Mouse (Mus musculus) small intestine, adult 2 months (tissue): ENCODE measurements around the gene Gli2. TPM values are rescaled to one million over a fixed set of nuclear protein-coding genes. Genes with fewer than 3 reads are reported as not detected.

Experiments
- H3K27ac ChIP-seq: fragments of 200-500 bp; 2 replicates; pipeline ENCODE4 v1.5.1; 2012; ENCODE audit warnings: low read depth, low read length, control low read depth, inconsistent platforms; ENCODE audit not compliant: insufficient read depth
- H3K27me3 ChIP-seq: fragments of 200-500 bp; 2 replicates; pipeline ENCODE4 v1.6.1; 2012; ENCODE audit warnings: mild to moderate bottlenecking, moderate library complexity, low read length, inconsistent platforms; ENCODE audit not compliant: control insufficient read depth, insufficient read depth
- H3K36me3 ChIP-seq: fragments of 200-500 bp; 2 replicates; pipeline ENCODE4 v1.6.1; 2012; ENCODE audit warnings: mild to moderate bottlenecking, low read length, control low read depth, inconsistent platforms; ENCODE audit not compliant: control insufficient read depth, insufficient read depth
- H3K4me1 ChIP-seq: fragments of 200-500 bp; 2 replicates; pipeline ENCODE4 v1.6.1; 2012; ENCODE audit warnings: low read length, inconsistent platforms, mixed read lengths; ENCODE audit not compliant: control insufficient read depth, insufficient read depth, insufficient read length
- H3K4me3 ChIP-seq: fragments of 200-500 bp; 2 replicates; pipeline ENCODE4 v1.5.1; 2012; ENCODE audit warnings: low read depth, mild to moderate bottlenecking, control low read depth, inconsistent platforms, low read length, moderate library complexity
- CTCF ChIP-seq: fragments of 200-500 bp; IDR thresholded peaks from 2 replicates; pipeline ENCODE4 v1.5.1; 2012; ENCODE audit warnings: low read depth, mild to moderate bottlenecking, control low read depth, inconsistent platforms, low read length, moderate library complexity, mixed read lengths; ENCODE audit not compliant: insufficient replicate concordance, insufficient read length; ENCODE audit errors: extremely low read depth
- POLR2A ChIP-seq: fragments of 200-500 bp; IDR thresholded peaks from 2 replicates; pipeline ENCODE4 v1.6.1; 2012; ENCODE audit warnings: low read depth, mild to moderate bottlenecking, control low read depth, inconsistent platforms, low read length, moderate library complexity
- WGBS: fragments of 180-500 bp; shearing (Covaris S2); methylation state at CpG from one replicate; pipeline ENCODE4 v1.1.7; 2018; 5-methylcytosine and 5-hydroxymethylcytosine counted together
- polyA plus RNA-seq: library from polyadenylated mRNA; depleted of rRNA; stranded (reverse); fragments of >200 nt; gene quantifications from 2 replicates; pipeline ENCODE4 v1.2.3, GENCODE M21; 2012

The Gli2 gene
- polyA plus RNA-seq, 1 experiment = 4.7 TPM

DNA sequence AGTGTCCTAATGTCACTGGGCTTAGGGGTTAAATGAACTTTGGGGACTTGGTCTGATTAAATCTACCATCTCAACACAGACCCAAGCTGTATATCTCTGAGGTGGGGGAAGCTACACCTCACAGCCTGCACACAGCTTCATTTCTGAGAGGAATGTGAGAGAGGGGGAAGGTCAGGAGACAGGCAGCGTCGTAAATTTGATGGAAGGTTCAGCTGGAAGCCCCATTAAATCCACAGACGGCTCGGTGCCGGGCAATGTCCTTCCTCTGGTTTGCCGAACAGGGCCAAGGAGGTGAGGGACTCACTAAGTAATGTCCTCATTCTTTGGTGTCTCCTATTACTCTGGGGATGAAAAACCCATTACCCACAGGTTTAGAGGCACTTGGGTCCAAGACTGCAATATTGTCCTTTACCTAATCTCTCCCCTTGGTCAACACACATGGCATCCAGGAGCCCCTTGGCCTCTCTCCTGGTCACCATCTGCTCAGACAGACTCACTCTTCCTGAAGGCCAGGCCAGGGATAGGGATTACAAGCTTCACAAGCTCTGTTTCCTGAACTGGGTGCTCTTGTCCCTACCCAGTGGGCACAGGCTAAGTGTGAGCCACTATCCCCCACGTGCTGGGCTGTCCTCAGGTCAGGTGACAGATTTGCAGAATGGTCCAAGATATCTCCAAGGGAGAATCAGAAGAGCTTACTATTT is 135.7 kb downstream of the Gli2 start:
- H3K36me3 ChIP-seq = no peaks in the 10 kb centered on the region
- TF ChIP-seq CTCF (no peak), POLR2A (no peak)
- H3K27me3 ChIP-seq = no peaks in the 10 kb centered on the region
- H3K27ac ChIP-seq = no peak overlapping the region
- no peak overlapping the region for H3K4me3 ChIP-seq
- peaks cover 2% of the 10 kb centered on the region; the same call in 1 of the 2 replicates for H3K4me1 ChIP-seq
- 51% methylated on average over 7 of the region's 7 CpGs for WGBS

DNA sequence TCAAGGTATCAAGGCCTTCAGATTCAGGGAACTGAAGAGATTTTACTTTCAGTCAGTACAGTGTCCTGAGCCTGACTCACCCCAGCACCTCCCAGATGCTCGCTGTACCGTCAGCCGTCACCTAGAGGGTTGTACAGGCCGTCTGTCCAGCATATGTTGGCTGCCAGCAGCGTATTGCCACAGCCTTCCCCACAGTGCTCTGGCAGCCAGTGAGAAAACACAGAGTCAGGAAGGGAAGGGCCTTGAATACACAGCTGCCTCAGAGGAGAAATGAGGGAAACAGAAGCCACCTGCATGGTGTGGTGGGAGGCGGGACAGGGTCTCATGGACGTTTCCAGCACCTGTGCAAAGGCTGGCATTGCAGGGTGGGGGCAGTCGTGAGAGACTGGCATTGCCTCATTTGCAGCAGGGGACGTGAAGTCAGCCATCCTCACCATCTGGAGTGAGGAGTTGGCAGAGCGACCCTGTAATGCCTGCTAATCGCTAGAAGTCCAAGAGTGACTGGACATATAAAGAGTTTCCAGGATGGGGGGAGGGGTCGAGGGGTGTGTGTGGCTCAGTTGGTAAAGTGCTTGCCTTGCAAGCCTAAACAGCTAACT is 136.8 kb downstream of the Gli2 start:
- no peaks in the 10 kb centered on the region for H3K27me3 ChIP-seq
- 73% methylated on average over 12 of the region's 12 CpGs for WGBS
- H3K4me3 ChIP-seq = no peak overlapping the region
- H3K36me3 ChIP-seq = no peaks in the 10 kb centered on the region
- no peak overlapping the region for H3K27ac ChIP-seq
- peaks cover 2% of the 10 kb centered on the region; the same call in 1 of the 2 replicates for H3K4me1 ChIP-seq
- TF ChIP-seq CTCF (no peak), POLR2A (no peak)

DNA sequence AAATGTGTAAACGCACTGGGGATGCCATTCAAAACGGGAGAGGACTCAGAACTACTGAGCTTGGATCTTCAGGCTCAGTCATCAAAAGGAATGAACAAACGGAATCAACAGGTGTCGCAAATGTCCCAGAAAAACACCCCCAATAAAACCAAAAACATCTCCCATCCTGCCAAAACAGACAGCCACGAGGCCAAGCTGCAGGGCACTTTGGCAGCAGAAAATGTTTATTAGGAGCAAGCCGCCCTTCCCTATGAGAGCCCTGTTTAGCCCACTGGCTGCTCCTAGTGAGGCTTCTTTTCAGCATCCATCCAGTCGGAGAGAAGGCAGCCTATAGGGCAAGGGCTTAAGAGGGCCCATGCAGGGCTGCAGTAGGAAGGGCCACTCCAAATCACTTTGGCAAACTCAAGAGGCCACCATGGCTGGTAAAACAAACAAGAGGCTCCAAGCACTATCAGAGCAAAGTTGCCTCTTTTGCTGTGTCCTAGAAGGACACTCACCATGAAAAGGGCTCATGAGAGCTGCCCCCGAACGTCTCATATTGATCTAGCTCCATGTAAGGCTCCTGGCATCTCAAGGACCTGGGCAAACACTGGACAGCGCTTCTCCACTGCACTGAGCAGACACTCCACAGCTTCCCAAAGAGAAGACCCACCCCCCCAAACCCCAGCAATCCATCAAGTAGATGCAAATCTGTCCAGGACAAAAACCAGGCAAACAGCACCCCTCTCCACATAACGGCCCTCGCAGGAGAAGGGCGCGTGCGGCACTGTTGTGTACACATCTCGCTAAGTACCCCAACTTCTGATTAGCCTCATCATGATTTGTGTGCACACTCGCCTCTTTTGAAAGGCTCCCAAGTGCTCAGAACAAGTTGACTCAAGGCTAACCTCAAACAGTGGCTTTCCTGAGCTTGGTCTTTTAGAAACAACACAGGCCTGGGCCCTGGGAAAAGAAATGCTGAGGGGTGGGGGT is 139.7 kb downstream of the Gli2 start:
- Histone ChIP-seq H3K4me3 (no peak overlapping the region), H3K36me3 (no peaks in the 10 kb centered on the region), H3K27me3 (no peaks in the 10 kb centered on the region), H3K4me1 (peaks cover 2% of the 10 kb centered on the region; the same call in 1 of the 2 replicates), H3K27ac (no peak overlapping the region)
- TF ChIP-seq POLR2A (no peak), CTCF (no peak)
- 32% methylated on average over 17 of the region's 17 CpGs for WGBS

DNA sequence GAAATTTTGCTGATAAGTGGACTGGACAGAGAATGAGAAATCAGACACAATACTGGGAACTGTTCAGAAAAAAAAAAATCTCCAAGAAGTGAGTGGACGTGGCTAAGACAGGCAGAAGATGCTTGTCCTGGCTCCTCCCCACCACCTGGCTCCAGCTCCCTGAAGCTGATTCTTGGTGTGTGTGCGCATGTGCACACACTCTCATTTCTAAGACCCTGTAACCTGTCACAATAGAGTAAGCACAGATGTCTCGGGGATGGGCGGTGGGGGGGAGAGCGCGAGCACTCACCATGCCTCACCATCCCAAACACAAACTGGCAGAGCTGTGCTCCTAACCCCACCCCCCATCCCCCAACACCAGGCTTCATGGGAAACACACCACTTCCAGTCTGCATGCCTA is 140.5 kb downstream of the Gli2 start:
- H3K4me3 ChIP-seq = no peak overlapping the region

DNA sequence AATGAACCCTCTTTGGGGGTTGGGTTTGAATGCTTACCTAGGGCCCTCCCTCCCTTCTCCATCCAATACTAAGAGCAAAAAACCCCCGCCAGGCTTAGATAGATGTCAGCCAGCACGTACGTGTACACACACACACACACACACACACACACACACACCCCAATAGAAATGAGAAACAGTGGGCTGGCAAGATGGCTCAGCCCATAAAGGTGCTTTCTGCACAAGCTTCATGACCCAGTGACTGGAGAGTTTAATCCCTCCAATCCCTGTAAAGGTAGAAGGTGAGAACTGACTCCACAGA is 142.0 kb downstream of the Gli2 start:
- Histone ChIP-seq H3K27ac (no peak overlapping the region), H3K4me3 (no peak overlapping the region), H3K36me3 (no peaks in the 10 kb centered on the region), H3K4me1 (peaks cover 2% of the 10 kb centered on the region; the same call in 1 of the 2 replicates), H3K27me3 (no peaks in the 10 kb centered on the region)
- TF ChIP-seq CTCF (no peak), POLR2A (no peak)
- WGBS = 76% methylated on average over 3 of the region's 3 CpGs

More for the DNA sequence above, 140.5 kb downstream of the Gli2 start:
- TF ChIP-seq CTCF (no peak), POLR2A (no peak)
- WGBS = 43% methylated on average over 6 of the region's 6 CpGs
- Histone ChIP-seq H3K36me3 (no peaks in the 10 kb centered on the region), H3K4me1 (peaks cover 2% of the 10 kb centered on the region; the same call in 1 of the 2 replicates), H3K27me3 (no peaks in the 10 kb centered on the region), H3K27ac (no peak overlapping the region)

DNA sequence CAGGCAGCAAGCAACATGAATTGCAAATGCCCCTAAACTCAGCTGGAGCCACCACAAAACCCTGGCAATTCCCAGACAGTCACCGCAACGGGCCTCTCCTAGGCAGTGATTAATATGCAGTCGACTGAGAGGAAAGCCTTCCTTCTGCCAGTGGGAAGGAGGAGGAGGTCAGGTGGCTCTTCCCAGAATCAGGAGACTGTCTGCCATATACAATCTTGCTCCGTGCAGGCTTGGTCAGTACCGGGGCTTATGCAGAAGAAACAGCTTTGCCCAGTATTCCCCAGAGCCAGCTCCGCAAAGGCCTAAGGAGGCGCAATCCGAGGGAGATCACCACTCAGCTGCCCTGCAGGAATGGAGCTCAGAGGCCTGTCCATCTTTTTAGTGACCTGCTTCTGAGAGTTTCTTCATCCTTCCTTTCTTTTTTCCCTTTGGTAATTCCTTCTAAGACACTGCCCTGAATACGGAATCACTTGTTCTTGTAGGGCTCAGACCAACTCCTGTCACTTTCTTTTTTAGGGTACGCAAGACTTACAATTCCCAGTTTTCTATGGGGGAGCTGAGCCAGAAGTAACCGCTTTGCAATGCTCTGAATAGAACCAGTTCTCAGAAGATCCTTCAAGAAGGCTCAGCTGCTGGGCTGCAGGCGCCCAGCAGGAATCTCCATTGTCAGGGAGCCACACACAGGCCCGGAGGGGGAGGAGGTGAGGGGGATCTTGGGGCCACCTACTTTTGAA is 142.6 kb downstream of the Gli2 start:
- peaks cover 2% of the 10 kb centered on the region; the same call in 1 of the 2 replicates for H3K4me1 ChIP-seq
- H3K27ac ChIP-seq = no peak overlapping the region
- no peak for TF ChIP-seq CTCF
- TF ChIP-seq POLR2A = no peak
- H3K27me3 ChIP-seq = no peaks in the 10 kb centered on the region
- no peak overlapping the region for H3K4me3 ChIP-seq
- no peaks in the 10 kb centered on the region for H3K36me3 ChIP-seq
- WGBS = 67% methylated on average over 13 of the region's 13 CpGs
